24 mouse cellular contexts compared by ENCODE assay signal in genomic region chr13:90106139-90106538, GRCm38 (mm10). TPM values are rescaled to one million over a fixed set of nuclear protein-coding genes. Genes with fewer than 3 reads are reported as not detected.
DNase-seq lines count a peak whose midpoint lies in the region; TF ChIP-seq lines count a peak whose summit lies in the region.
"Had no signal": no experiment of that assay in that cellular context is flagged by ENCODE, and none has a peak within 500 bp of the region (broad histone marks: within the 10 kb centered on the region; RNA-seq: fewer than 3 reads in every experiment).

No protein-coding gene starts in this region.

- intact Hi-C loops in left cerebral cortex, adult 2 months (cut with DNase I): no loop called here
- intact Hi-C loops in left cerebral cortex, postnatal 4 days (cut with DNase I): loop anchor here (10.0 kb wide), 1 partner anchor 409 kb away; no protein-coding TSS in a partner anchor

- no peak overlapping the region for H3K4me3 ChIP-seq in left cerebral cortex, adult 2 months
- H3K4me3 ChIP-seq: erythroblast, embryonic 14.5 days; hindbrain, embryonic 10.5 days; hindbrain, embryonic 15.5 days; limb, embryonic 12.5 days; midbrain, embryonic 12.5 days; myocyte; neural tube, embryonic 12.5 days had no signal

- H3K27ac ChIP-seq in left cerebral cortex, adult 2 months: no peak overlapping the region
- H3K27ac ChIP-seq: hindbrain, embryonic 10.5 days; hindbrain, embryonic 15.5 days; limb, embryonic 12.5 days; midbrain, embryonic 12.5 days; neural tube, embryonic 12.5 days; stomach, postnatal 0 days had no signal

- no peak for TF ChIP-seq CTCF in left cerebral cortex, adult 2 months (IDR thresholded peaks at IDR 0.05)

- DNase-seq in heart, adult 11 months: peak; percentile 84
- no peak for DNase-seq in heart, adult 8-10 months (ENCODE audit: low spot score)
- peak; percentile 14 to 16 for DNase-seq in left cerebral cortex, adult 2 months (ENCODE audit: extremely low spot score in 1 of 2, low spot score in 2 of 2)
- no peak for DNase-seq in left cerebral cortex, postnatal 4 days
- DNase-seq in brain, adult 2 months (ENCODE audit: low read depth, low spot score): peak; percentile 29
- peak; percentile 6 for DNase-seq in right cerebral cortex, postnatal 14 days
- DNase-seq in thymus, postnatal 0 days (ENCODE audit: low spot score): no peak
- DNase-seq: adrenal gland, postnatal 36 days; cerebellum, adult 2 months; cerebellum, postnatal 14 days; heart, postnatal 14 days; kidney, adult 11 months; kidney, postnatal 10 days; lung, postnatal 36 days; thymus, adult 2 months; thymus, postnatal 4 days had no signal

RNA-seq across cellular contexts. Expression of gene Xrcc4, which starts 16.7 kb away (rescaled TPM):
- total RNA-seq in heart, adult 8-10 months (2022): 10 to 100 TPM in 2 of 4 experiments, 1 to 10 TPM in 2; 7.7 to 17.3 (median 10.2) TPM
- 10 to 100 TPM; 11.6 to 16.8 TPM for total RNA-seq in left cerebral cortex, adult 2 months (2021)
- total RNA-seq in left cerebral cortex, postnatal 4 days (2021): 10 to 100 TPM; 12.4 to 17.7 TPM
- polyA plus RNA-seq in thymus, postnatal 0 days (2015; fragmentation: Nextera tagmentation; extraction: Ambion mirVana): 23.2 and 23.5 TPM in 2 replicates

RNA-seq across cellular contexts. Expression of gene Tmem167, which starts 17.2 kb away (rescaled TPM):
- total RNA-seq in heart, adult 8-10 months (2022): 1 to 10 TPM; 4.6 to 6.4 (median 5.6) TPM
- total RNA-seq in left cerebral cortex, adult 2 months (2021): 10 to 100 TPM; 23.4 to 25.0 TPM
- total RNA-seq in left cerebral cortex, postnatal 4 days (2021): 10 to 100 TPM; 34.8 to 38.9 TPM
- 53.1 and 55.3 TPM in 2 replicates for polyA plus RNA-seq in thymus, postnatal 0 days (2015; fragmentation: Nextera tagmentation; extraction: Ambion mirVana)

Comparison
In these comparisons a context has a peak if more than half of its experiments do, and no peak if none do; other contexts are left out.
1. DNase-seq: peak in heart, adult 11 months (single experiment), left cerebral cortex, adult 2 months (2 of 2), brain, adult 2 months (single experiment) and right cerebral cortex, postnatal 14 days (single experiment); none in heart, adult 8-10 months (single experiment), left cerebral cortex, postnatal 4 days (single experiment) and thymus, postnatal 0 days (single experiment).